Mouse (Mus musculus) thymus, adult 2 months (tissue): ENCODE measurements around the gene Bbc3. TPM values are rescaled to one million over a fixed set of nuclear protein-coding genes. Genes with fewer than 3 reads are reported as not detected.

ENCODE experiments used
- DNase-seq: peaks from one replicate; pipeline ENCODE4 v3.0.0; 2021
- H3K27ac ChIP-seq: fragments of 200-500 bp; 2 replicates; pipeline ENCODE4 v1.5.1; 2012; ENCODE audit warnings: low read length, control low read depth; ENCODE audit not compliant: control insufficient read depth, insufficient read depth
- H3K27me3 ChIP-seq: fragments of 200-500 bp; 2 replicates; pipeline ENCODE4 v1.6.1; 2012; ENCODE audit warnings: mild to moderate bottlenecking, low read length, moderate library complexity, mixed read lengths; ENCODE audit not compliant: control insufficient read depth, insufficient read depth
- H3K36me3 ChIP-seq: fragments of 200-500 bp; 2 replicates; pipeline ENCODE4 v1.6.1; 2012; ENCODE audit warnings: mild to moderate bottlenecking, low read length, moderate library complexity; ENCODE audit not compliant: control insufficient read depth, insufficient read depth
- H3K4me1 ChIP-seq: fragments of 200-500 bp; replicated peaks from 2 replicates; pipeline ENCODE4 v1.6.1; 2012; ENCODE audit warnings: low read length; ENCODE audit not compliant: control insufficient read depth, insufficient read depth
- H3K4me3 ChIP-seq: fragments of 200-500 bp; 2 replicates; pipeline ENCODE4 v1.5.1; 2012; ENCODE audit warnings: mild to moderate bottlenecking, low read length, control low read depth, moderate library complexity; ENCODE audit not compliant: control insufficient read depth, insufficient read depth
- CTCF ChIP-seq: fragments of 200-500 bp; IDR thresholded peaks from 2 replicates; pipeline ENCODE4 v1.5.1; 2012; ENCODE audit warnings: mild to moderate bottlenecking, control low read depth, low read length, moderate library complexity, borderline replicate concordance; ENCODE audit not compliant: control insufficient read depth, poor library complexity, insufficient read depth; ENCODE audit errors: extremely low read depth
- POLR2A ChIP-seq: fragments of 200-500 bp; IDR thresholded peaks from 2 replicates; pipeline ENCODE4 v1.6.1; 2012; ENCODE audit warnings: mild to moderate bottlenecking, low read length, control low read depth, moderate library complexity; ENCODE audit not compliant: control insufficient read depth, poor library complexity, insufficient read depth; ENCODE audit errors: extremely low read depth
- WGBS: fragments of 180-500 bp; shearing (Covaris S2); methylation state at CpG from one replicate; pipeline ENCODE4 v1.1.7; 2018; 5-methylcytosine and 5-hydroxymethylcytosine counted together
- polyA plus RNA-seq: library from polyadenylated mRNA; depleted of rRNA; stranded (reverse); fragments of >200 nt; gene quantifications from 2 replicates; pipeline ENCODE4 v1.2.3, GENCODE M21; 2012

Gene Bbc3
- polyA plus RNA-seq, 1 experiment, result 49.8 TPM

GRCm38 (mm10) chr7:16314221-16314775 lies 6.1 kb downstream of the Bbc3 start:
- peaks cover 44% of the 10 kb centered on the region for H3K4me1 ChIP-seq
- H3K4me3 ChIP-seq, result no peak overlapping the region

DNA sequence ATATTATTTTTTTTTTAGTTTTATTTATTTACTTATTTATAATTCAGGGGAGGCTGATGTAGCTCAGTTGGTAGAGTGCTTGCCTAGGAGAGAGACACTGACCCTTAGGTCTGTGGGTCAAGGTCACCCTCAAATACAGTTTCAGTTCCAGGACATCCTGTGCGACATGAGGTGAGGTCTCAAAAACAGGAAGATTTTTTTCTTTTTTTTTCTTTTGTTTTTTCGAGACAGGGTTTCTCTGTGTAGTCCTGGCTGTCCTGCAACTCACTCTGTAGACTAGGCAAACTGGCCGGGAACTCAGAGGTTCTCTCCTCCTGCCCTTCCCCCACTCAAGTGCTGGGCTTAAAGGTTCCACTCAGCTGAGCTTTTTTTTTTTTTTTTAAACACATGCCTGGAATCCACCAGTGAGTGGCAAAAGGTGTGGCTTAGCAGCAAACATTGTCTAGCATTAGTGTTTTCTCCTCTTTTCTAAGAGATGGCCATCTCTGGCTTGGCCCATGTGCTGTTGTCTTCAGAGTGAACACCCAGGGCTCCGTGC lies 7.1 kb downstream of the Bbc3 start:
- no peak for DNase-seq
- peaks cover 6% of the 10 kb centered on the region; the same call in 1 of the 2 replicates for H3K36me3 ChIP-seq
- H3K27ac ChIP-seq, result no peak overlapping the region
- H3K4me1 ChIP-seq, result peaks cover 40% of the 10 kb centered on the region
- WGBS, result 75% methylated on average over 4 of the region's 4 CpGs
- H3K4me3 ChIP-seq, result no peak overlapping the region
- H3K27me3 ChIP-seq, result peaks cover 10% of the 10 kb centered on the region; the same call in 1 of the 2 replicates
- no peak for TF ChIP-seq CTCF
- no peak for TF ChIP-seq POLR2A

More at GRCm38 (mm10) chr7:16314221-16314775, 6.1 kb downstream of the Bbc3 start:
- peaks cover 6% of the 10 kb centered on the region; the same call in 1 of the 2 replicates for H3K36me3 ChIP-seq
- DNase-seq, result no peak
- H3K27me3 ChIP-seq, result peaks cover 10% of the 10 kb centered on the region; the same call in 1 of the 2 replicates
- 37% methylated on average over 13 of the region's 13 CpGs for WGBS
- TF ChIP-seq POLR2A (no peak), CTCF (no peak; the same call in 1 of the 2 replicates)
- no peak overlapping the region for H3K27ac ChIP-seq

DNA sequence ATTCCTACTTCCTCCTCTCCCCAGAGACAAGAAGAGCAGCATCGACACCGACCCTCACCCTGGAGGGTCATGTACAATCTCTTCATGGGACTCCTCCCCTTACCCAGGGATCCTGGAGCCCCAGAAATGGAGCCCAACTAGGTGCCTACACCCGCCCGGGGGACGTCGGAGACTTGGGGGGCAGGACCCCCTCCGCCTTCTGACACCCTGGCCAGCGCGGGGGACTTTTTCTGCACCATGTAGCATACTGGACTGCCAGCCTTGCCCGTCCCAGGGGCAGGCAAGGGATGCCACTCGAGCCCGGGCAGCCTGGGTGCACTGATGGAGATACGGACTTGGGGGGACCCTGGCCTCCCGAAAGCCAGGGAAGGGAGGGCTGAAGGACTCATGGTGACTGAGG lies 8.9 kb downstream of the Bbc3 start:
- TF ChIP-seq CTCF (no peak), POLR2A (no peak)
- H3K4me1 ChIP-seq, result peaks cover 22% of the 10 kb centered on the region
- peaks cover 6% of the 10 kb centered on the region; the same call in 1 of the 2 replicates for H3K36me3 ChIP-seq
- no peak overlapping the region for H3K4me3 ChIP-seq
- WGBS, result 93% methylated on average over 14 of the region's 14 CpGs
- no peak for DNase-seq
- H3K27ac ChIP-seq, result no peak overlapping the region
- H3K27me3 ChIP-seq, result peaks cover 4% of the 10 kb centered on the region; the same call in 1 of the 2 replicates

DNA sequence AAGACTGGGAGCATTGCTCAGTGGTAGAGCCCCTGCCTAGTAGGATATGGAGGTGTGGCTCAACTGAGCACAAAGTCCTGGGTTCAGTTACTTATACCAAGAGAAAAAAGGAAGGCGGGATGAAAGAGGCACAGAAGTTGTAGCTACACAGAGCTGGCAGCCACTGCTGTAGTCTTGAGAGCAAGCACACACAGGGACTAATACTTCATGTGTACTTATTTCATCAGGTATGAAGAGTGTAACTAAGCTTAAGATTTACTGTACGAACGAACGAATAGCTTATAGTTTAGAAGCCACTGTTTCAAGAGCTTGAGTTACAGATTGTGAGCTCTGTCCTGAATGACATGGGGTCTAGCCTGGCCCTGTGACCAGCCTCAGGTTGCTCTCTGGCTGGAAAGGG lies 11.0 kb downstream of the Bbc3 start:
- H3K4me3 ChIP-seq, result no peak overlapping the region
- no peak overlapping the region for H3K27ac ChIP-seq
- H3K27me3 ChIP-seq, result no peaks in the 10 kb centered on the region
- H3K4me1 ChIP-seq, result peaks cover 3% of the 10 kb centered on the region
- TF ChIP-seq CTCF (no peak), POLR2A (no peak)
- peaks cover 6% of the 10 kb centered on the region; the same call in 1 of the 2 replicates for H3K36me3 ChIP-seq
- 96% methylated on average over 4 of the region's 4 CpGs for WGBS
- no peak for DNase-seq

DNA sequence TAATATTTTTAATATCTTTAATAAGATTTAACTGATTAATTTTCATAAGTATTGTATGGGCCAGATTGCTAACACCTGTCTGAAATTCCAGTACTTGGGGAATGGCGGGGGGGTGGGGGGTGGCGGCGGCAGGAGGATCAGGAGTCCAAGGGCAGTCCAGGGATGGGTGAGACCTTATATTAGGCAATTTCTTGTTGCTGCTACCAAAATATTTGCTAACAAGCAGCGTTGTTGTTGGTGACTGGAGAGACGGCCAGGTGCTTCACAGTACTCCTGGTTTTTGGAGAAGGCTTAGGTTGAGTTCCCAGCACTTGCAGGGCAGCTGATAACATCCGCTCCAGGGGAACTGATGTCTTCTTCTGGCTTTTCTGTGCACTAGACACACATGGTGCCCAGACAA lies 12.3 kb downstream of the Bbc3 start:
- Histone ChIP-seq H3K4me1 (no peaks in the 10 kb centered on the region), H3K27me3 (no peaks in the 10 kb centered on the region), H3K27ac (no peak overlapping the region), H3K36me3 (peaks cover 6% of the 10 kb centered on the region; the same call in 1 of the 2 replicates), H3K4me3 (no peak overlapping the region)
- DNase-seq, result no peak
- 95% methylated on average over 6 of the region's 6 CpGs for WGBS
- TF ChIP-seq CTCF, result no peak
- no peak for TF ChIP-seq POLR2A

- DNase-seq, result no peak
- 96% methylated on average over 7 of the region's 7 CpGs for WGBS
- H3K36me3 ChIP-seq, result peaks cover 24% of the 10 kb centered on the region
- TF ChIP-seq POLR2A (no peak), CTCF (no peak)
- H3K4me1 ChIP-seq, result no peaks in the 10 kb centered on the region
- H3K27ac ChIP-seq, result no peak overlapping the region
- no peaks in the 10 kb centered on the region for H3K27me3 ChIP-seq
- H3K4me3 ChIP-seq, result no peak overlapping the region
These were observed 16.5 kb downstream of the Bbc3 start for GRCm38 (mm10) chr7:16324661-16325060.

GRCm38 (mm10) chr7:16325920-16326606 lies 17.9 kb downstream of the Bbc3 start:
- Histone ChIP-seq H3K36me3 (peaks cover 30% of the 10 kb centered on the region), H3K4me1 (no peaks in the 10 kb centered on the region), H3K27me3 (no peaks in the 10 kb centered on the region), H3K27ac (no peak overlapping the region), H3K4me3 (no peak overlapping the region)
- peak; percentile 55 for DNase-seq
- WGBS, result 43% methylated on average over 8 of the region's 8 CpGs
- TF ChIP-seq CTCF (no peak), POLR2A (no peak)
